Mouse (Mus musculus) lung, embryonic 15.5 days (tissue): Measurements from ENCODE around the gene Chd5. TPM values are rescaled to one million over a fixed set of nuclear protein-coding genes. Genes with fewer than 3 reads are reported as not detected.

Source experiments
- ATAC-seq: fragments of 200-750 bp; cut with Nextera tagmentation; 2 replicates; pipeline ENCODE4 v1.8.0; 2017; ENCODE audit warnings: moderate number of reproducible peaks, borderline replicate concordance; ENCODE audit not compliant: low FRiP score, low TSS enrichment; ENCODE audit errors: extremely low read depth
- H3K27ac ChIP-seq: fragments of 300-500 bp; sonication (generic); 2 replicates; pipeline ENCODE4 v1.5.1; 2015; ENCODE audit warnings: moderate library complexity, mild to moderate bottlenecking, inconsistent platforms
- H3K27me3 ChIP-seq: fragments of 300-500 bp; sonication (generic); 2 replicates; pipeline ENCODE4 v1.6.1; 2015; ENCODE audit warnings: inconsistent platforms
- H3K36me3 ChIP-seq: fragments of 300-500 bp; sonication (generic); 2 replicates; pipeline ENCODE4 v1.6.1; 2015; ENCODE audit warnings: inconsistent platforms
- H3K4me1 ChIP-seq: fragments of 300-500 bp; sonication (generic); 2 replicates; pipeline ENCODE4 v1.6.1; 2015; ENCODE audit warnings: inconsistent platforms
- H3K4me2 ChIP-seq: fragments of 300-500 bp; sonication (generic); 2 replicates; pipeline ENCODE4 v1.6.1; 2015; ENCODE audit warnings: inconsistent platforms, mild to moderate bottlenecking, moderate library complexity
- H3K4me3 ChIP-seq: fragments of 300-500 bp; sonication (generic); 2 replicates; pipeline ENCODE4 v1.5.1; 2015; ENCODE audit warnings: mild to moderate bottlenecking, inconsistent platforms
- H3K9ac ChIP-seq: fragments of 300-500 bp; sonication (generic); 2 replicates; pipeline ENCODE4 v1.6.1; 2015; ENCODE audit warnings: inconsistent platforms
- H3K9me3 ChIP-seq: fragments of 300-500 bp; sonication (generic); 2 replicates; pipeline ENCODE4 v1.6.1; 2016; ENCODE audit warnings: inconsistent platforms
- WGBS: fragments of 180-500 bp; shearing (Covaris S2); methylation state at CpG from one replicate; pipeline ENCODE4 v1.1.7; 2015; 5-methylcytosine and 5-hydroxymethylcytosine counted together
- polyA plus RNA-seq: library from polyadenylated mRNA; unstranded; fragments of >200 nt; fragmentation: Nextera tagmentation; extraction: Ambion mirVana; gene quantifications from 2 replicates; pipeline ENCODE4 v1.2.1, GENCODE M21; 2015

Chd5 gene
- polyA plus RNA-seq, 1 experiment from 2014 or later, result 0.10 TPM

DNA sequence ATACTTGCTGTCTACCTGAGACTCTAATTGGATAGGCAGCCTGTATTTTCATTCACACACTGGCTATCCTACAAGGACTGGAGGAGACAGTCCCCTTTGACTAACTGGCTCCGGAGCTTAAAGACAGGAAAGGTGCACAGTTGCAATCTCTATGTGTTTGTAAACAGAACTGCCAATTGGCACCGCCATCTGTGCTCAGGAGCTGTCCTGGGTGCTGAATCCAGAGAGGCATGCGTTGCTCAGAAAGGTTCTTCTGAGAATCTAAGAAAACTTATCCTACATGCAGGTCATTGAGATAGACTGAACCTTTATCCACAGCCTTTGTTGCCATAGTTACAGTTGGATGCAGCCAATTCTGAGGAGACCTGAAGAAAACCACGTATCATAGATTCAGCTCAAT, 85.9 kb downstream of the Chd5 start:
- H3K9ac ChIP-seq, result no peak overlapping the region
- H3K4me1 ChIP-seq, result no peaks in the 10 kb centered on the region
- no peaks in the 10 kb centered on the region for H3K36me3 ChIP-seq
- no peak for ATAC-seq
- WGBS, result 35% methylated on average over 4 of the region's 4 CpGs
- H3K4me2 ChIP-seq, result no peak overlapping the region
- no peaks in the 10 kb centered on the region for H3K9me3 ChIP-seq
- no peak overlapping the region for H3K4me3 ChIP-seq
- no peaks in the 10 kb centered on the region for H3K27me3 ChIP-seq
- H3K27ac ChIP-seq, result no peak overlapping the region

GRCm38 (mm10) chr4:152424922-152425321, 86.5 kb downstream of the Chd5 start:
- no peak for ATAC-seq
- no peak overlapping the region for H3K4me3 ChIP-seq
- no peaks in the 10 kb centered on the region for H3K27me3 ChIP-seq
- no peak overlapping the region for H3K27ac ChIP-seq
- no peaks in the 10 kb centered on the region for H3K9me3 ChIP-seq
- no peak overlapping the region for H3K4me2 ChIP-seq
- no peaks in the 10 kb centered on the region for H3K4me1 ChIP-seq
- no peaks in the 10 kb centered on the region for H3K36me3 ChIP-seq
- 57% methylated on average over 5 of the region's 5 CpGs for WGBS
- H3K9ac ChIP-seq, result no peak overlapping the region

DNA sequence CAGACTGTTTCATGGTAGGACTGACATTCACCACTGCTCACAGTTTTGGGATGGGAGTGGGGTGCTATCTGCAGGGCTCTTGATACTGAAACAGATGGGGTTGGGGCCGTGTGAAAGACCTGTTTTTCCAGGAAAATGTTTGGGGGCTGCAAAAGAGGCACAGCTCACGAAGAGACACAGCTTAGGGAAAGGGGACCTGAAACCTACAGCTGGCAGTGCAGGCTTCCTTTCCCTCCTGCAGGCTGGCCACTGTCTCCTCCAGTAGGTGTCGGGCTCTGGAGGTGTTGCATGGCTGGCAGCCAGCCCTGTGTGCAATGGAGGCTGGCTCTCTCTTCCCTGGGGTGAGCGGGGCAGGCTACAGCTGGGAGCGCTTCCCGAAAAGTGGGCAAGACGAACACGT, 89.8 kb downstream of the Chd5 start:
- Histone ChIP-seq H3K27ac (no peak overlapping the region), H3K4me3 (no peak overlapping the region), H3K4me2 (no peak overlapping the region), H3K27me3 (no peaks in the 10 kb centered on the region), H3K36me3 (no peaks in the 10 kb centered on the region), H3K9ac (no peak overlapping the region), H3K4me1 (no peaks in the 10 kb centered on the region; the same call in 1 of the 2 replicates), H3K9me3 (no peaks in the 10 kb centered on the region)
- no peak for ATAC-seq
- WGBS, result 44% methylated on average over 8 of the region's 8 CpGs

DNA sequence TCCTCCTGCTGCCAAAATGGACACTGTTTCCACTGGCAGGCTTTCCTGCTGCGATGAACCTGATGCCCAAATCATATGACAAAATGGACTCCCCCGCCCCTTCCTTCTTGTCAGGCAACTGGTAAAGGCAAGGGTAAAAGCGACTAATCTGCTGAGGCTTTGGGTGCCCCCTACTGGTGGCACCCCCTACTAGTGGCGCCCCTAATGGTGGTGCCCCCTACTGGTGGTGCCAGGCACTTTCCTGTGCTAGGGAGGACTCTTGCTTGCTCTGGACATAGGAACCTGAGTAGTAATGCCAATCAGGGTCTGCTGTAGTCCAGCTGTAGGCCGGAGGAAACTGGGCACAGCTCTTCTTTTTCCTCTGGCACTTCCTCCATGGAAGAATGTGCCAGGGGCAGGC, 93.9 kb downstream of the Chd5 start:
- H3K36me3 ChIP-seq, result no peaks in the 10 kb centered on the region
- H3K27ac ChIP-seq, result no peak overlapping the region
- no peak overlapping the region for H3K4me2 ChIP-seq
- WGBS, result 48% methylated on average over 5 of the region's 5 CpGs
- no peaks in the 10 kb centered on the region; the same call in 1 of the 2 replicates for H3K4me1 ChIP-seq
- H3K27me3 ChIP-seq, result no peaks in the 10 kb centered on the region
- no peaks in the 10 kb centered on the region for H3K9me3 ChIP-seq
- no peak overlapping the region for H3K4me3 ChIP-seq
- ATAC-seq, result no peak
- H3K9ac ChIP-seq, result no peak overlapping the region

DNA sequence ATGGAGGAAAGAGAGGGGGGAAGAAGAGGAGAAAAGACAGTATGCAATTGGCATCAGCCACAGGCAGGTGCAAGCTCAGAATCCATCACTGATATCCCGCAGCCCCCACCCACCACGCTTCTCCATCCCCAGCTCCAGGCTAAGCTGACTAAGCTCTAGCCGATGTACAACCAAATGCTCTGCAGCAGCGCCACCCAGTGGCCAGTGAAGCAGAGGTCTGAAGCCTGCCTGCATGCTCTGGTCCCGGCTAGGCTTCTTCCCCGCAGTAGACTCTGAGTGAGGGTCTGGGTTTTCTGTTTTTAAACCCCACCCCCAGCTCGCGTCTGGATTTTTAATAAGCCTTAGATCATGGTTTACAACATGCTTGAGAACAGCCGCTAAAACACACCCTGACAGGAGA, 96.4 kb downstream of the Chd5 start:
- ATAC-seq, result peak; percentile 71; the same call in 1 of the 2 replicates
- Histone ChIP-seq H3K4me3 (no peak overlapping the region), H3K27ac (no peak overlapping the region), H3K4me2 (peak overlapping the region; percentile 45), H3K9me3 (no peaks in the 10 kb centered on the region), H3K27me3 (no peaks in the 10 kb centered on the region), H3K9ac (no peak overlapping the region), H3K4me1 (no peaks in the 10 kb centered on the region; the same call in 1 of the 2 replicates), H3K36me3 (no peaks in the 10 kb centered on the region)
- 2% methylated on average over 9 of the region's 9 CpGs for WGBS

DNA sequence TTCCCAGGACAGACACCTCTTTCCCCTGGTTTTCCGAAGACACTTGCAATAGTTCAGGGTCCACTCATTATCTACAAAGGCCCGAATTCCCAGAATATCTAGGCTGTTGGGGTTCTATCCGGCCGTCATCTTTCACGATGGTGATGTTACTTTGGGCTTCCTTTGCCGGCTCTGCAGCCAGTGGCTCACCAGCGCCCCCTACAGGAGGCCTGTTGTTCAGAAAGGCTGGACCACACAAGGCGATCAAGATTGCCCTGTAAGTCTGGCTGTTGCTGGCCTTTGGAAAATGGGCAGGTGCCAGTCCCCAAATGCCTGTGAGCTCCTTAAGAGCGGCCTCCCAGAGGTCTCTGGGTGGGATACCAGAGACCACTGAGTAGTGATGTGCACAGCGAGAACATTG, 96.8 kb downstream of the Chd5 start:
- no peak overlapping the region for H3K4me3 ChIP-seq
- 12% methylated on average over 10 of the region's 10 CpGs for WGBS
- no peaks in the 10 kb centered on the region for H3K9me3 ChIP-seq

More for the DNA sequence above, 96.8 kb downstream of the Chd5 start:
- no peaks in the 10 kb centered on the region for H3K27me3 ChIP-seq
- no peak overlapping the region for H3K27ac ChIP-seq
- no peaks in the 10 kb centered on the region for H3K36me3 ChIP-seq
- peak overlapping the region; percentile 45 for H3K4me2 ChIP-seq
- no peak overlapping the region for H3K9ac ChIP-seq
- no peaks in the 10 kb centered on the region; the same call in 1 of the 2 replicates for H3K4me1 ChIP-seq
- ATAC-seq, result no peak

Other genes with a start within 250 kb of the Chd5 start
- 1.1 and 1.5 TPM in 2 replicates for gene Tnfrsf25, start 222.7 kb upstream of the Chd5 start, polyA plus RNA-seq
- 11.4 and 13.4 TPM in 2 replicates for gene Espn, start 186.3 kb upstream of the Chd5 start, polyA plus RNA-seq
- gene Hes2, start 179.8 kb upstream of the Chd5 start, polyA plus RNA-seq, result 0.26 and 0.61 TPM in 2 replicates
- 67.6 and 72.5 TPM in 2 replicates for gene Acot7, start 160.5 kb upstream of the Chd5 start, polyA plus RNA-seq
- 14.9 and 15.2 TPM in 2 replicates for gene Gpr153, start 64.4 kb upstream of the Chd5 start, polyA plus RNA-seq
- gene Hes3, start 47.0 kb upstream of the Chd5 start, polyA plus RNA-seq, result not detected in 2 replicates
- gene Icmt, start 41.4 kb upstream of the Chd5 start, polyA plus RNA-seq, result 25.2 and 26.0 TPM in 2 replicates
- gene Rnf207, start 19.7 kb upstream of the Chd5 start, polyA plus RNA-seq, result 2.9 and 3.3 TPM in 2 replicates
- gene Rpl22, start 12.9 kb upstream of the Chd5 start, polyA plus RNA-seq, result 354 and 364 TPM in 2 replicates
- 3.2 and 3.3 TPM in 2 replicates for gene Nphp4, start 138.1 kb downstream of the Chd5 start, polyA plus RNA-seq
- 5.4 and 7.3 TPM in 2 replicates for gene Kcnab2, start 139.2 kb downstream of the Chd5 start, polyA plus RNA-seq